9 mouse cellular contexts compared by ENCODE assay signal in genomic region chr12:86221074-86221703, GRCm38 (mm10). TPM values are rescaled to one million over a fixed set of nuclear protein-coding genes. Genes with fewer than 3 reads are reported as not detected.
A peak's percentile ranks its signal among the peaks of the same experiment; 100 is the strongest.
DNase-seq lines count a peak whose midpoint lies in the region; ATAC-seq and TF ChIP-seq lines count a peak whose summit lies in the region.
"Had no signal": no experiment of that assay in that cellular context is flagged by ENCODE, and none has a peak within 500 bp of the region (broad histone marks: within the 10 kb centered on the region; RNA-seq: fewer than 3 reads in every experiment).

No protein-coding gene starts in this region.

- H3K9ac ChIP-seq in lung, embryonic 14.5 days, result peak overlapping the region; percentile 18; the same call in 1 of the 2 replicates
- H3K9ac ChIP-seq in forebrain, embryonic 15.5 days (replicated peaks), result peak overlapping the region; percentile 37
- no peak overlapping the region for H3K9ac ChIP-seq in stomach, embryonic 15.5 days

- no peak for DNase-seq in lung, embryonic 14.5 days
- DNase-seq in lung, postnatal 36 days, result no peak
- peak; percentile 52 for DNase-seq in liver
- no peak for DNase-seq in left cerebral cortex, postnatal 10 days (ENCODE audit: extremely low spot score in 1 of 2, low spot score in 2 of 2)
- DNase-seq in cerebellum, adult 2 months, result no peak
- DNase-seq: right cerebral cortex, postnatal 14 days had no signal

- ATAC-seq in lung, embryonic 14.5 days (ENCODE audit: insufficient read depth), result no peak
- ATAC-seq in forebrain, embryonic 15.5 days (replicated peaks), result no peak
- ATAC-seq in stomach, embryonic 15.5 days (ENCODE audit: insufficient read depth, low FRiP score, low read depth), result no peak
- no peak for ATAC-seq in megakaryocyte-erythroid progenitor cell, adult 5-6 weeks (replicated peaks; ENCODE audit: low FRiP score, low TSS enrichment, poor library complexity, severe bottlenecking)

- H3K27ac ChIP-seq in lung, embryonic 14.5 days (ENCODE audit: low read depth), result no peak overlapping the region
- no peak overlapping the region for H3K27ac ChIP-seq in forebrain, embryonic 15.5 days (replicated peaks)
- no peak overlapping the region for H3K27ac ChIP-seq in stomach, embryonic 15.5 days
- H3K27ac ChIP-seq in cerebellum, adult 2 months (ENCODE audit: insufficient read depth, low read length), result no peak overlapping the region

- WGBS in lung, embryonic 14.5 days, result 38% methylated on average over 16 of the region's 16 CpGs
- 27% methylated on average over 16 of the region's 16 CpGs for whole genome bisulfite sequencing in forebrain, embryonic 15.5 days
- whole genome bisulfite sequencing in stomach, embryonic 15.5 days, result 45% methylated on average over 16 of the region's 16 CpGs
- WGBS in cerebellum, adult 2 months, result 67% methylated on average over 16 of the region's 16 CpGs

- H3K4me3 ChIP-seq in lung, embryonic 14.5 days (ENCODE audit: low read depth, low read length), result peak overlapping the region; percentile 15
- H3K4me3 ChIP-seq in forebrain, embryonic 15.5 days, result peak overlapping the region; percentile 38
- peak overlapping the region; percentile 30 for H3K4me3 ChIP-seq in stomach, embryonic 15.5 days (replicated peaks)
- H3K4me3 ChIP-seq in cerebellum, adult 2 months (replicated peaks; ENCODE audit: insufficient read depth, low read depth, low read length), result no peak overlapping the region

- intact Hi-C loops in left cerebral cortex, postnatal 10 days (cut with DNase I), result no loop called here

- H3K4me1 ChIP-seq in lung, embryonic 14.5 days (ENCODE audit: insufficient read depth), result no peaks in the 10 kb centered on the region
- H3K4me1 ChIP-seq in forebrain, embryonic 15.5 days, result peaks cover 25% of the 10 kb centered on the region
- peaks cover 14% of the 10 kb centered on the region; the same call in 1 of the 2 replicates for H3K4me1 ChIP-seq in stomach, embryonic 15.5 days
- no peaks in the 10 kb centered on the region for H3K4me1 ChIP-seq in cerebellum, adult 2 months (ENCODE audit: control insufficient read depth, insufficient read depth, low read length)

- H3K9me3 ChIP-seq in lung, embryonic 14.5 days (ENCODE audit: low read depth, low read length), result no peaks in the 10 kb centered on the region
- H3K9me3 ChIP-seq in forebrain, embryonic 15.5 days, result no peaks in the 10 kb centered on the region
- H3K9me3 ChIP-seq in stomach, embryonic 15.5 days, result no peaks in the 10 kb centered on the region

- H3K4me2 ChIP-seq in lung, embryonic 14.5 days, result peak overlapping the region; percentile 63
- H3K4me2 ChIP-seq in forebrain, embryonic 15.5 days (replicated peaks), result peak overlapping the region; percentile 73
- peak overlapping the region; percentile 70 for H3K4me2 ChIP-seq in stomach, embryonic 15.5 days

- H3K27me3 ChIP-seq in lung, embryonic 14.5 days (ENCODE audit: insufficient read depth, low read length), result peaks cover 15% of the 10 kb centered on the region; the same call in 1 of the 2 replicates
- H3K27me3 ChIP-seq in forebrain, embryonic 15.5 days, result no peaks in the 10 kb centered on the region
- peaks cover 23% of the 10 kb centered on the region for H3K27me3 ChIP-seq in stomach, embryonic 15.5 days (replicated peaks)
- H3K27me3 ChIP-seq in cerebellum, adult 2 months (ENCODE audit: control insufficient read depth, insufficient read depth, low read length), result peaks cover 2% of the 10 kb centered on the region; the same call in 1 of the 2 replicates

- no peak for TF ChIP-seq CTCF in lung, embryonic 14.5 days (IDR thresholded peaks at IDR 0.05; ENCODE audit: low read depth)
- TF ChIP-seq CTCF in cerebellum, adult 2 months (IDR thresholded peaks at IDR 0.05; ENCODE audit: borderline replicate concordance, insufficient read depth, low read depth, low read length), result no peak

- no peak for TF ChIP-seq POLR2A in cerebellum, adult 2 months (IDR thresholded peaks at IDR 0.05; ENCODE audit: borderline replicate concordance, insufficient read depth, low read length)

- no peaks in the 10 kb centered on the region for H3K36me3 ChIP-seq in lung, embryonic 14.5 days (ENCODE audit: insufficient read depth)
- H3K36me3 ChIP-seq in forebrain, embryonic 15.5 days, result no peaks in the 10 kb centered on the region
- no peaks in the 10 kb centered on the region for H3K36me3 ChIP-seq in stomach, embryonic 15.5 days

RNA-seq across cellular contexts. Expression of gene Gpatch2l, which starts 20.5 kb away (rescaled TPM):
- 16.1 and 18.2 TPM in 2 replicates for polyA plus RNA-seq in lung, embryonic 14.5 days (2014; fragmentation: Nextera tagmentation; extraction: Ambion mirVana)
- 31.1 and 31.4 TPM in 2 replicates for polyA plus RNA-seq in forebrain, embryonic 15.5 days (2015; fragmentation: Nextera tagmentation; extraction: Ambion mirVana)
- polyA plus RNA-seq in stomach, embryonic 15.5 days (2015; fragmentation: Nextera tagmentation; extraction: Ambion mirVana), result 13.0 and 13.8 TPM in 2 replicates
- total RNA-seq in left cerebral cortex, postnatal 10 days (2021), result 10 to 100 TPM; 40.6 to 42.4 TPM
- 26.1 and 28.0 TPM in 2 replicates for polyA plus RNA-seq in cerebellum, adult 2 months (2012; rRNA removed)
- total RNA-seq in megakaryocyte-erythroid progenitor cell, adult 5-6 weeks (2014; fragmentation: Nextera tagmentation), result 16.1 and 24.5 TPM in 2 replicates
- total RNA-seq in megakaryocyte-erythroid progenitor cell, adult 5-6 weeks (2017), result 21.9 and 24.0 TPM in 2 replicates
